Mouse (Mus musculus): ENCODE data around the gene Arhgap15. TPM values are rescaled to one million over a fixed set of nuclear protein-coding genes. Genes with fewer than 3 reads are reported as not detected.

The Arhgap15 gene
- polyA plus RNA-seq, 1 experiment from 2014 or later: 0.20 TPM

DNA sequence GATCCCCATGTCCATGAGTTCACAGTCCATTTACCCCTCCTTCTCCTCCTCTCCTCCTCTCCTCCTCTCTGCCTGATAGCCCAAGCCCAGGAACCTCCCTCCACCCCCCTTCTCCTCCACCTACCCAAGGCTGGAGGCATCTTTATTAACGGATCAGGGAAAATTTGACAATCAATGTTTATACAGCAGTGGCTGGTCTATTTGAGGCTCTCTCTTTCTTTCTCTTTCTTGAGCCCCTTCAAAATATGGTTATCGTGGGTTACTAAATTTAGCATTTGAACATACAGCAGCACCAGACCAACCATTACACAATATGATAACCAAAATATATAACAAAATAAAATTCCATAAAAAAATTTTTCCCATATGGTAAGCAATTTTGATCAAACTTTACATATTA is 335.8 kb downstream of the Arhgap15 start:
- no peaks in the 10 kb centered on the region for H3K27me3 ChIP-seq (ENCODE audit: control insufficient read depth, insufficient read depth, low read length)
- DNase-seq (ENCODE audit: low spot score): no peak
- H3K9me3 ChIP-seq (ENCODE audit: control insufficient read depth, low read length): no peaks in the 10 kb centered on the region
- no peaks in the 10 kb centered on the region for H3K4me1 ChIP-seq (replicated peaks; ENCODE audit: control insufficient read depth, insufficient read depth, low read length)
- no peak overlapping the region for H3K4me2 ChIP-seq (ENCODE audit: low read depth, low read length, severe bottlenecking)
- H3K9ac ChIP-seq (ENCODE audit: low read length): no peak overlapping the region
- no peak overlapping the region for H3K4me3 ChIP-seq (ENCODE audit: low read depth, low read length)
- H3K27ac ChIP-seq (ENCODE audit: low read depth, low read length): no peak overlapping the region
- 73% methylated on average over 2 of the region's 2 CpGs for WGBS
- no peak for ATAC-seq (replicated peaks; ENCODE audit: low FRiP score)
- no peaks in the 10 kb centered on the region for H3K36me3 ChIP-seq (ENCODE audit: control insufficient read depth, insufficient read depth, low read length)

DNA sequence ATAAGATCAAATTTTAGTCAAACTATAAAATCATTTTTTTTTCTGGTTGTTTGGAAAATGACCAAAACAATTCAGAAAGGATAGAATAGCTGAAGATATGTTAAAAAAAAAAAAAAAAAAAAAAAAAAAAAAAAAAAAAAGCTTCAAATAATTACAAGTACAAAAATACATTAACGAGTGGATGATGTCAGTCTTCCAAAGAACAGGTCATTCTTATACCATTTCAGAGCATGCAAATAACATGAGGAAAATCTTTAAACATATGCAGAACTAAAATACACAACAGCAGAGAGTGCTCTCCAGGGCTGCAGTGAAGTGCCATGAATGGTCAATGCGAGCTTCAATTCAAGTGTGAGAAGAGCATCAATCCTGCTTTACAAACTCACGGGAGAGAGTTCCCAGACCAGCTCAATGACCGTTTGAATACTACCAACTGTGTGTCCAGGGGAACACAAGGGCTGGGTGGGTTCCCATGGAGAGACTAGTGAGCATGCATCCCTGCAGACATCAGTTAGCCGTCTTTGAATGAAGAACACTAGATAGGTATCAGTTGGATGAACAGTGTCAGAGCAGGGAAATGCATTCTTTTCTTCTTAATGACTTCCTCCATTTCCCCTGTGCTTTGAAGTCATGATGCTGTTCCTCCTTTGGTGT is 337.9 kb downstream of the Arhgap15 start:
- no peak overlapping the region for H3K4me3 ChIP-seq (ENCODE audit: low read depth, low read length)
- DNase-seq (ENCODE audit: low spot score): no peak
- no peak overlapping the region for H3K4me2 ChIP-seq (ENCODE audit: low read depth, low read length, severe bottlenecking)
- no peaks in the 10 kb centered on the region for H3K27me3 ChIP-seq (ENCODE audit: control insufficient read depth, insufficient read depth, low read length)
- no peaks in the 10 kb centered on the region for H3K9me3 ChIP-seq (ENCODE audit: control insufficient read depth, low read length)
- no peaks in the 10 kb centered on the region for H3K36me3 ChIP-seq (ENCODE audit: control insufficient read depth, insufficient read depth, low read length)
- H3K27ac ChIP-seq (ENCODE audit: low read depth, low read length): no peak overlapping the region
- ATAC-seq (replicated peaks; ENCODE audit: low FRiP score): 0 out of 2 replicates have a peak, but pooled peaks have one; percentile 27
- 47% methylated on average over 5 of the region's 5 CpGs for WGBS
- no peaks in the 10 kb centered on the region for H3K4me1 ChIP-seq (replicated peaks; ENCODE audit: control insufficient read depth, insufficient read depth, low read length)
- H3K9ac ChIP-seq (ENCODE audit: low read length): no peak overlapping the region

DNA sequence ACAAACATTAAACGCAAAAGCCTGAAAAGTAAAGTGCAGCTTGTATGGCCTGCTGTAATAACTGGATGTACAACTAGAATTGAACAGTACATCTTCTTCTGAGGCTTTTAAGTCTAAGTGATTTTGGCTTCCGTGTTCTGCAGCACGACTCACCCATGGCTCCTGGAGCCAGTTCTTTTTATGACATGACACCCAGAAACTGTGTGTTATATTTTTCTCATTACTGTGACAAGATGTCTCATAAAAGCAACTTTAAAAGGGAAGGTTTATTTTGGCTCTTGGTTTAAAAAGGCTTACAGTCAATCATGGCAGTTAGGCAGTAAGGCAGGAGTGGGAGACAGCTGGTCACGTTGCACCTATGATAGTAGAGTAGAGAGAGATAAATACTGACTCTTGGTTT is 349.9 kb downstream of the Arhgap15 start:
- Histone ChIP-seq H3K27me3 (ENCODE audit: control insufficient read depth, insufficient read depth, low read length) (no peaks in the 10 kb centered on the region), H3K4me2 (ENCODE audit: low read depth, low read length, severe bottlenecking) (no peak overlapping the region), H3K9me3 (ENCODE audit: control insufficient read depth, low read length) (no peaks in the 10 kb centered on the region), H3K4me3 (ENCODE audit: low read depth, low read length) (no peak overlapping the region), H3K36me3 (ENCODE audit: control insufficient read depth, insufficient read depth, low read length) (no peaks in the 10 kb centered on the region), H3K9ac (ENCODE audit: low read length) (no peak overlapping the region), H3K4me1 (replicated peaks; ENCODE audit: control insufficient read depth, insufficient read depth, low read length) (no peaks in the 10 kb centered on the region), H3K27ac (ENCODE audit: low read depth, low read length) (no peak overlapping the region)
- ATAC-seq (replicated peaks; ENCODE audit: low FRiP score): no peak
- no peak for DNase-seq (ENCODE audit: low spot score)
- WGBS: 89% methylated on average over 4 of the region's 4 CpGs

DNA sequence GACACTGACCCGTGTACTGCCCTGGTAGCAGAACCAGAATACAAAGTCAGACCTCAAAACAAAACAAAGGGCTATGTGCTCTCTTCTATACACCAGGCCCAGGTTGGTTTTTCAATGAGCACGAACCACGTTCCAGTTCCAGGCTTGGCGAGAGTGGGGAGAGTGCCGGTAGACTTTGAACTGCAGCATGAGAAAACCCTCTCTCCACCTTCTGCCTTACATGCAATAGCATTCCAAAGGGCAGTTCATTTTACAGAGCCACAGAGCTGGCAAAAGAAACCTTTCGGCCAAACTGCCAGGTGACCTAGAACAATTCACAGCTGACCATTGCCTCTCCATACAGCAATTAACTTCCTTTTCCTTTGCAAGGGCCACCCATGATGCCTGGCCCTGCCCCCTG is 353.7 kb downstream of the Arhgap15 start:
- H3K36me3 ChIP-seq (ENCODE audit: control insufficient read depth, insufficient read depth, low read length): no peaks in the 10 kb centered on the region
- 78% methylated on average over 6 of the region's 6 CpGs for WGBS
- no peak overlapping the region for H3K4me3 ChIP-seq (ENCODE audit: low read depth, low read length)
- H3K4me2 ChIP-seq (ENCODE audit: low read depth, low read length, severe bottlenecking): no peak overlapping the region
- no peaks in the 10 kb centered on the region for H3K4me1 ChIP-seq (replicated peaks; ENCODE audit: control insufficient read depth, insufficient read depth, low read length)
- ATAC-seq (replicated peaks; ENCODE audit: low FRiP score): no peak
- no peak overlapping the region for H3K9ac ChIP-seq (ENCODE audit: low read length)
- DNase-seq (ENCODE audit: low spot score): no peak
- H3K9me3 ChIP-seq (ENCODE audit: control insufficient read depth, low read length): no peaks in the 10 kb centered on the region
- no peak overlapping the region for H3K27ac ChIP-seq (ENCODE audit: low read depth, low read length)
- H3K27me3 ChIP-seq (ENCODE audit: control insufficient read depth, insufficient read depth, low read length): no peaks in the 10 kb centered on the region

GRCm38 (mm10) chr2:44103321-44103720 is 354.7 kb downstream of the Arhgap15 start:
- 79% methylated on average over 8 of the region's 8 CpGs for WGBS
- H3K4me3 ChIP-seq (ENCODE audit: low read depth, low read length): no peak overlapping the region
- no peak for ATAC-seq (replicated peaks; ENCODE audit: low FRiP score)
- H3K36me3 ChIP-seq (ENCODE audit: control insufficient read depth, insufficient read depth, low read length): no peaks in the 10 kb centered on the region
- H3K4me1 ChIP-seq (replicated peaks; ENCODE audit: control insufficient read depth, insufficient read depth, low read length): no peaks in the 10 kb centered on the region
- H3K4me2 ChIP-seq (ENCODE audit: low read depth, low read length, severe bottlenecking): no peak overlapping the region
- no peak overlapping the region for H3K27ac ChIP-seq (ENCODE audit: low read depth, low read length)
- H3K9ac ChIP-seq (ENCODE audit: low read length): no peak overlapping the region
- DNase-seq (ENCODE audit: low spot score): no peak
- H3K27me3 ChIP-seq (ENCODE audit: control insufficient read depth, insufficient read depth, low read length): no peaks in the 10 kb centered on the region
- H3K9me3 ChIP-seq (ENCODE audit: control insufficient read depth, low read length): no peaks in the 10 kb centered on the region

DNA sequence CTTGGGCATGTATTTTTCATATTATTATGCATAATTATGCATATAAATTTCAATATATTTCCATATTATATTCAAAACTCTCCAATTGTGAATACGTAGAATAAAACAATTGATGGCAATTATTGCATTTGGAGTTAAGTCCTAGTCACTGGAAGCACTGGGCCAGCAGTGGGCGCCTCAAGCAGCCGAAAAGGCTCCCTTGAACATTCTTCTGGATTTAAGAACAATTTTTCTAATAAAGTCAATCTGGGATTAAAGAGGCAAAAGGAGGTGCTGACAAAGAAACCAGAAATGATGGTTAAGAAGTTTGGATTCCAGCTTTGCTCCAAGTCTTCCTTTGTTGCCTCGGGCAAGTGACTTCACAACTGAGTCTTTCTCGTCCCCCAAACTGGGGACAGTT is 355.1 kb downstream of the Arhgap15 start:
- ATAC-seq (replicated peaks; ENCODE audit: low FRiP score): no peak
- H3K9ac ChIP-seq (ENCODE audit: low read length): no peak overlapping the region
- no peaks in the 10 kb centered on the region for H3K27me3 ChIP-seq (ENCODE audit: control insufficient read depth, insufficient read depth, low read length)
- H3K4me2 ChIP-seq (ENCODE audit: low read depth, low read length, severe bottlenecking): no peak overlapping the region
- 81% methylated on average over 5 of the region's 5 CpGs for WGBS
- H3K9me3 ChIP-seq (ENCODE audit: control insufficient read depth, low read length): no peaks in the 10 kb centered on the region
- H3K36me3 ChIP-seq (ENCODE audit: control insufficient read depth, insufficient read depth, low read length): no peaks in the 10 kb centered on the region
- H3K27ac ChIP-seq (ENCODE audit: low read depth, low read length): no peak overlapping the region
- no peak overlapping the region for H3K4me3 ChIP-seq (ENCODE audit: low read depth, low read length)
- no peaks in the 10 kb centered on the region for H3K4me1 ChIP-seq (replicated peaks; ENCODE audit: control insufficient read depth, insufficient read depth, low read length)
- no peak for DNase-seq (ENCODE audit: low spot score)

DNA sequence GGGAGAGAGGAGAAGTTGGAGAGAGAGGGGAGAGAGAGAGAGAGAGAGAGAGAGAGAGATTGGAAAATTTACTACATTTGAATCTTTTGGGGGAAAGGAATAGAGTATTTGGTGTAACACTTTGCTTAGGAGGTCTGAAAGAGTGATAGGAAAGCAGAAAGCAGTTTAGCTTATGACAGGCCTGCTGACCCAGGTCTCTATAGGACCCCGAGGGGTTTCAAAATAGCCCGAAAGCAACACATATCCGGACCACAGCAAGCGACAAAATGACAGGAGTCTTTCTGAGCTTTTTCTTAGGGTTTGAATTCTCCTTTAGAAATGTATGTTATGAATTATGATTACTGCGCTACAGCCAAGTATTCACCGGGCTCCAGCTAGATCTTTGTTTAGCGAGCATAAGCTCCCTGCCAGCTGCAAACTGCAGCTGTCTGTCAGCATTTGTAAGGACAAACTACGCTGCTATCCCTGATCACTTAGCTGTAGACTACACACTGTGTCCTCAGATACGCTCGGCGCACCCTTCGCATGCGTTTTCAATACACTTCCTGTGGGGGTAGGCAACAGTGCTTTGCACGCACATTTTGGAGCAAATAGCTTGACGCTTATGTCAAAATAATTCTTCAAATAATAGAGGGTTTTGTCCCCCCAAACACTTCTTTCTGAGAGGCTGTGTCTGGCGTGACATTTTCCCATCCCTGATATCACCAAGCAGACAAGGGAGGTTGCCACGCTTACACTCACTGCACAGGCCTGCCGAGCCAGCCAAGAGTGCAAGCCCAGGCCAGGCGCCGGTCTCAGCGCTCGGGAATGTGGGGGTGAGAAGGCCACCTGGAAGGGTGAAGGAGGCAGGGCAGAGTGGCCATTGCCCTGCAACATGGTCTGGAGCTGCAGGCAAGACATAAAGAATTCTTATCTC is 355.9 kb downstream of the Arhgap15 start:
- no peak overlapping the region for H3K9ac ChIP-seq (ENCODE audit: low read length)
- no peaks in the 10 kb centered on the region for H3K27me3 ChIP-seq (ENCODE audit: control insufficient read depth, insufficient read depth, low read length)
- DNase-seq (ENCODE audit: low spot score) (peak; percentile 57), ATAC-seq (replicated peaks; ENCODE audit: low FRiP score) (no peak; the same call in 1 of the 2 replicates)
- H3K4me3 ChIP-seq (ENCODE audit: low read depth, low read length): no peak overlapping the region
- no peaks in the 10 kb centered on the region for H3K4me1 ChIP-seq (replicated peaks; ENCODE audit: control insufficient read depth, insufficient read depth, low read length)
- 53% methylated on average over 22 of the region's 22 CpGs for WGBS
- no peaks in the 10 kb centered on the region for H3K36me3 ChIP-seq (ENCODE audit: control insufficient read depth, insufficient read depth, low read length)
- H3K27ac ChIP-seq (ENCODE audit: low read depth, low read length): no peak overlapping the region
- H3K4me2 ChIP-seq (ENCODE audit: low read depth, low read length, severe bottlenecking): no peak overlapping the region
- no peaks in the 10 kb centered on the region for H3K9me3 ChIP-seq (ENCODE audit: control insufficient read depth, low read length)

GRCm38 (mm10) chr2:44105198-44105555 is 356.6 kb downstream of the Arhgap15 start:
- no peak for DNase-seq (ENCODE audit: low spot score)
- Histone ChIP-seq H3K36me3 (ENCODE audit: control insufficient read depth, insufficient read depth, low read length) (no peaks in the 10 kb centered on the region), H3K4me2 (ENCODE audit: low read depth, low read length, severe bottlenecking) (no peak overlapping the region), H3K4me1 (replicated peaks; ENCODE audit: control insufficient read depth, insufficient read depth, low read length) (no peaks in the 10 kb centered on the region), H3K27me3 (ENCODE audit: control insufficient read depth, insufficient read depth, low read length) (no peaks in the 10 kb centered on the region), H3K27ac (ENCODE audit: low read depth, low read length) (no peak overlapping the region), H3K9ac (ENCODE audit: low read length) (no peak overlapping the region), H3K4me3 (ENCODE audit: low read depth, low read length) (no peak overlapping the region), H3K9me3 (ENCODE audit: control insufficient read depth, low read length) (no peaks in the 10 kb centered on the region)
- ATAC-seq (replicated peaks; ENCODE audit: low FRiP score): no peak
- WGBS: 80% methylated on average over 8 of the region's 8 CpGs

All from forebrain, embryonic 11.5 days (tissue).